In the genomic region with DNA sequence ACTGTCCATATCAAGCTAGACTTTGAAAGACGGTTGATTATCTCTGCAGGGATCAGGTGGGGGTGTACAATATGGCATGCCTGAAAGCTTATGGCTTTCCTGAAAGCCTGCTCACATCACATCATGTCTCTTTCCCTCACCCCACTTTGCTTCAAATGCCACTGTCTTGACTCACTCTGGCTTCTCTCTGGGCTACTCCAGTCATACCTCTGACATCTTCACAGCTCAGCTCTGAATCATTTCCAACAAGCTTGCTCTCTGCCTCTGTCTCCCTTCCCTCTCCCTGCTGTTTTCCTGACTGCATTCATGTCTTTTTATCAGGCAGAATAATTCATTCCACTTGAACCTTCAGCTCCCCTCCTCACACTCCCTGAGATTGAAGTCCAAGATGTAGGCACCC, we compare ENCODE assay signal across 22 mouse cellular contexts. TPM values are rescaled to one million over a fixed set of nuclear protein-coding genes. Genes with fewer than 3 reads are reported as not detected.
"Had no signal": no experiment of that assay in that cellular context is flagged by ENCODE, and none has a peak within 500 bp of the region (broad histone marks: within the 10 kb centered on the region; RNA-seq: fewer than 3 reads in every experiment).

No protein-coding gene starts in this region.

- ATAC-seq: liver, embryonic 12.5 days had no signal

- H3K4me2 ChIP-seq: limb, embryonic 13.5 days; liver, embryonic 12.5 days; liver, embryonic 15.5 days; midbrain, embryonic 11.5 days; neural tube, embryonic 12.5 days; neural tube, embryonic 15.5 days; stomach, embryonic 15.5 days had no signal

- H3K27me3 ChIP-seq: limb, embryonic 13.5 days; liver, embryonic 12.5 days; liver, embryonic 15.5 days; neural tube, embryonic 12.5 days; neural tube, embryonic 15.5 days; stomach, embryonic 15.5 days had no signal

- H3K9ac ChIP-seq: limb, embryonic 13.5 days; liver, embryonic 12.5 days; liver, embryonic 15.5 days; neural tube, embryonic 12.5 days; neural tube, embryonic 15.5 days; stomach, embryonic 15.5 days had no signal

- H3K36me3 ChIP-seq: limb, embryonic 10.5 days; limb, embryonic 13.5 days; liver, embryonic 12.5 days; liver, embryonic 15.5 days; neural tube, embryonic 12.5 days; neural tube, embryonic 15.5 days; stomach, embryonic 15.5 days had no signal

- H3K9me3 ChIP-seq: limb, embryonic 10.5 days; limb, embryonic 13.5 days; liver, embryonic 12.5 days; liver, embryonic 15.5 days; neural tube, embryonic 12.5 days; neural tube, embryonic 15.5 days; stomach, embryonic 15.5 days had no signal

- H3K4me1 ChIP-seq: limb, embryonic 10.5 days; limb, embryonic 13.5 days; liver, embryonic 12.5 days; liver, embryonic 15.5 days; neural tube, embryonic 12.5 days; neural tube, embryonic 15.5 days; stomach, embryonic 15.5 days had no signal

- DNase-seq: kidney, adult 2 months; kidney, postnatal 25 days; liver; lung, adult 2 months; lung, postnatal 14 days; lung, postnatal 4 days; midbrain, embryonic 14.5 days; right cerebral cortex, adult 18-20 months; right cerebral cortex, postnatal 14 days; right cerebral cortex, postnatal 4 days had no signal

- H3K27ac ChIP-seq: kidney, postnatal 0 days; limb, embryonic 10.5 days; limb, embryonic 13.5 days; liver, embryonic 12.5 days; liver, embryonic 15.5 days; neural tube, embryonic 12.5 days; neural tube, embryonic 15.5 days; stomach, embryonic 15.5 days had no signal

- H3K4me3 ChIP-seq: limb, embryonic 10.5 days; limb, embryonic 13.5 days; liver, embryonic 12.5 days; liver, embryonic 15.5 days; neural tube, embryonic 12.5 days; neural tube, embryonic 15.5 days; stomach, embryonic 15.5 days had no signal

RNA-seq across cellular contexts. Expression of gene Gm2115, which starts 7.4 kb away (rescaled TPM):
- total RNA-seq: megakaryocyte progenitor cell, adult 5-6 weeks; megakaryocyte-erythroid progenitor cell, adult 5-6 weeks had no signal
- polyA plus RNA-seq: thymus, postnatal 0 days had no signal
